Mouse (Mus musculus) neutrophil, adult 59 days (primary cell): ENCODE measurements around the gene Prr14l. TPM values are rescaled to one million over a fixed set of nuclear protein-coding genes. Genes with fewer than 3 reads are reported as not detected.

ENCODE experiments used
- total RNA-seq, 2 experiments: library from RNA; stranded (reverse); gene quantifications; 1 replicate in 1 of 2; 2 replicates in 1 of 2; pipeline ENCODE4 v1.2.4; 2023

Prr14l gene
- total RNA-seq = 10 to 100 TPM; 33.4 to 34.8 TPM

GRCm38 (mm10) chr5:32853731-32854507 lies at the start of gene Prr14l:
Gene Prr14l, minus strand, starts transcription at chr5:32854256.

GRCm38 (mm10) chr5:32863253-32864228 lies 9.5 kb upstream of the Prr14l start, which contains the start of gene Depdc5:
Gene Depdc5, plus strand, starts transcription at chr5:32863701.

GRCm38 (mm10) chr5:32827009-32827408 lies 27.0 kb downstream of the Prr14l start, which contains the start of gene Gm20671:
Gene Gm20671, minus strand, starts transcription at chr5:32827109.

DNA sequence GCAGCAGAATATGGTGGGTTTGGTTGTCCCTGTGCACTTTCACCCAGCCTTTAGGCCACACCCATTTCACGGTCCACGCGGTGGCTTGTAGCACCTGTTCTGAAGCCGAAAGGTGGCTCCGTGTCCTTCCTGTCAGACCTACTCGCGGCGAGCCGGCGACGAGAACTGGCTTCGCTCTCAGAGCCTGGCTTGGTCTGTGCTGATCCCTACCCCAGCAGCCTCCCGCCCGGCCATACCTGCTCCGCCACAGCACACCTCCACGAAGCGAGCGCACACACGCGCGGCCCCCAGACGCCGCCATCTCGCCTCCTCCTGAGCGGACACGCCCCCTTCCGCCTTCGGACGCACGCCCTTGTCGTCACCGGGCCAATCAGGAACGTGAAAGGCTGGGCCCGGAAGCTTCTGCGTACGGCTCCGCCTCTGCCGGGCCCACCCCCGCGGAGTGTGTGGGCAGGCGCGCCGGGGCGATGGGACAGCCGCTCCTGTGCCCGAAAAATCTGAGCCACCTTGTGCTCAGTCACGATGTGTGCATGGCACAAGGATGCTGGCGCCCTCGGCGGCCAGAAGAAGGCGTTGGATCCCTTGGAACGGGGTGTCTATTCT lies 68.6 kb downstream of the Prr14l start, which contains the start of gene Pisd:
Pisd (minus strand) TSS at position 334 of the 603 bp plus-strand sequence.

Other genes with a start within 250 kb of the Prr14l start
- 1 to 10 TPM; 1.0 to 1.1 TPM for gene Yes1, start 243.1 kb downstream of the Prr14l start, total RNA-seq
- gene Pisd, start 68.6 kb downstream of the Prr14l start, total RNA-seq = 10 to 100 TPM; 65.9 to 75.3 TPM
- gene Gm20671, start 27.1 kb downstream of the Prr14l start, total RNA-seq = not detected
- gene Depdc5, start 9.4 kb upstream of the Prr14l start, total RNA-seq = 10 to 100 TPM; 26.1 to 31.2 TPM
- gene Ywhah, start 164.6 kb upstream of the Prr14l start, total RNA-seq = 100 to 1,000 TPM; 141 to 166 TPM
- gene Slc5a1, start 250.0 kb upstream of the Prr14l start, total RNA-seq = not detected